Mouse (Mus musculus) frontal cortex, adult (tissue): Measurements from ENCODE around the gene Tjp1.

ENCODE experiments used
- ATAC-seq: cut with Nextera tagmentation; 2 replicates; pipeline ENCODE4 v1.9.2; 2017; ENCODE audit warnings: mild to moderate bottlenecking, moderate library complexity, mixed read lengths; ENCODE audit not compliant: low TSS enrichment

Tjp1 gene

DNA sequence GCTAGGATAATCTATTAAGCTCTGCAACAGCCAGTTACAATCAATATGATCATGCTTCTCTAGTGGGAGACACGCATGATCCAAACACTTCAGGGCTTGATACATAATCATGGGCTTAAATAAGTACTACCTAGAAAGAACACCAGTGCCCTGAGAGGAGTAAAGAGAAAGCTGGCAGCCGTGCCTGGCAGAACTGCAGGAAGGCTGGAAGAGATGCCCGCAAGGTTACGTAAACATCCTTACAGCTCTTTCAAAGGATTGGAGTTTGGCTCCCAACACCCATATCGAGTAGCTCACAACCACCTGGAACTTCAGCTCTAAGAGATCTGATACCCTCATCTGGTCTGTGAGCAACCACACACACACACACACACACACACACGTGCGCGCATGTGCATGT, 167.8 kb downstream of the Tjp1 start:
- ATAC-seq: peak; percentile 69

DNA sequence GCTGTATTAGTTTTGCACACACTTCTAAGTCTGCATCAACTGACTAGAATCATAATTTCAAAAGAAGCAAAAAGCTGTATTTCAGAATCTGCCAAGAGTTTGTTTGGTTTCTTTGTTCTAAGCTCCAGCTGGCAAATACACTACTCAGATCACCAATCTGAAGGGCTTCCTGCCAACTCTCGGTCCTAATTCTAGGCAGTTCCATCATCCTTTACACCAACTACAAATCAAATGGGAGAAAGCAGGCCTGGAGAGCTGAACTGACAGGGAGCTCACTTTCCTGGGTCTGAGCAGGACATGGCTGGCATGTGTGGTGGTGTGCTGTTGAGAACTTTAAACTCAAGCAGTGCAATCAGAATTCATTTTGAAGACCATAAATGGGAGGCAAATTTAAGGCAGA, 170.0 kb downstream of the Tjp1 start:
- ATAC-seq: peak; percentile 49; the same call in 1 of the 2 replicates

DNA sequence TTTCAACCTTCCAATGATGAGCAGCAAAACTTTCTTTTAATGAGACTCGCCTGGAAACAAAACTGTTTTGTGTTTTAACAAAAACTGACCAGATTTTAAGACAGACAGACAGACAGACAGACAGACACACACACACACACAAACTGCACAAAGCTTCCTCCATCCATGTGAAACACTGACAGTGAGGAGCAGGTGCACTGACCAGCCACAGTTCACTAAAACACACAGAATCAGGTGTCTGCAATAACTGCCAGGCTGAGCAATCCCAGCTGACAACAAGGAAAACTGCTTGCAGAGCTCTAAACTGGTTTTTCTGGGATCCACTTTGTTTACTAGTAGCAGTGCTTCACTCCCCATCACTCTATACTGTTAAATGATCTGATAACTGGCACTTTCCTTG, 171.4 kb downstream of the Tjp1 start:
- no peak for ATAC-seq

DNA sequence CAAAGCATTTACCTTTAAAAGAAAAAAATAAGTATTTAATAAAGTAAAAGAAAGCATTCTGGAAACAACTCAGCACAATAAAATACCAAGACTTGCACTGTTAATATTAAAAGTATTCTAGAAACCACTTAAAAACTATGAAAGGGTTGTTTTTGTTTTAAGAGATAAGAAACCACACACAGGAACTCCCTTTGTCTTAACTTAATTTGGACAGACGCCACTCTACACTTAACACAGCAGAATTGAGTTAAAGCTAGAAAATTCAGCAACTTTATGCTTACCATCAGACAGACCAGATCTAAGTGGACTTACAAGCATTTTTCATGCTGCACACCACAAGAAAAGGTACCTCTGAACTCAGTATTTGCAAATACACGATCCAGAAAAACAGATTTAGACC, 172.7 kb downstream of the Tjp1 start:
- no peak for ATAC-seq

DNA sequence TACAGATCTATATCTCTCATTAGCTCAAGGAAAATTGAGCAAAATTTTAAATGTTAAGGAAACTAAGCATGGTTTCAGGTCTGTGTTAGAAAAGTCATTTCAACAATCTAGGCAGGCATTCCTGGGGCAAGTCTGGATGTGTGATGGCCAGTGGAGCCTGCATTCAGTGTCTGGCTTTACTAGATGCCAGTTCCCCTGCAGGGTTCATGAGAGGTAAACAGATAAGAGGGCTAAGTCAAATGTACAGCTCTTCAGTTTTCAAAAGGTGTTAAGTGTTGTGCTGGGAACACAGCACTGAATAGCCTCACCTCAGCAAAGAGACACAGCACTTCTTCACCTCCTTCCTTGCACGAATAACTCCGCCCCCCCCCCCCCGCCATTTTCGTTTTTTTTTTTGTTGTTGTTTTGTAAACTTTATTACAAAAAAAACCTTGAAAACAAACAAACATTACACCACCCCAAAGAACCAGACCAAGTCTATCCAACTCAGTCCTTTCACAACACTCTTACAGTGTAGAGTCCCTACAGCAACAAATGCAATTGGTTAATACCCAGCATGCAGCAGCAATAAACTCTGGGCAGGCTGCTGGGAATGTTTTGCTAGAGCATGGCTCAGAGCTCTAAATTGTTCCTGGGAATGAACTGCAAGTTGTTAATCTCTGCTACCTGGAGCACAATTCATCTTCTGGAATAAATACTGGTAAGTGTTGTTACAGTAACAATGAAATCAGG, 177.1 kb downstream of the Tjp1 start:
- ATAC-seq: no peak

DNA sequence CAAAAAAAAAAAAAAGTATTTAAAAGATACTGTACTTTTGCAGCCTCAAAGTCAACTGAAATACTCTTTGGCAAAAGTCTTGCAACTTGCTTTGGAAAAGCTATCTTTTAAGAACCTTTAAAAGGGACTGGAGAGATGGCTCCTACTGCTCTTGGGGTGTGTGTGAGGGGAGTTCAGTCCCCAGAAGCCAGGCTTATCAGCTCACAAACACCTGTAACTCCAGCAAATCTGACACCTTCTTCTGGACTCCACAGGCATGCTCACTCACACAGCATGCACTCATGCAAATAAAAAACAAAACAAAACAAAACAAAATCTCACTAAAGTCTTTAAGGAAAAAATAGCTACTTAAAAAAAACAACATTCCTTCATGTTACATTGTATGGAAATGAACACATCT, 179.0 kb downstream of the Tjp1 start:
- ATAC-seq: no peak

DNA sequence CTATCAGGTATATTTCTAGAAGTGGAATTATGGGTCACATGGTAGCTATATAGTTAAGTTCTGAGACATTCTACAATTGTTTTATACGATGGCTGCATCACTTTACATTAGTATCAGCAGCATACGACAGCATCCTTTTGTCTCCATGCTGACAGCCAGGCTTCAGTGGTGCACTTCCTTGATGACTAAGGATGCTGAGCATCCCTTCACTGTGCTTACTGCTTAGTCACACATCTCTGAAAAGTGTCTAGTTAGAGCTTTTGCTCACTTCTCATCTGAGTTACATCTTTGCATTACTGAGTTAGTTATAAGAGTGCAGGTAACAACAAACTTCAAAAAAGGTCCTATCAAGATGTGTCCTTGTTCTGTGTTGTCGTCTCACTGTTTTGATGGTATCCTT, 182.3 kb downstream of the Tjp1 start:
- peak; percentile 59; the same call in 1 of the 2 replicates for ATAC-seq

DNA sequence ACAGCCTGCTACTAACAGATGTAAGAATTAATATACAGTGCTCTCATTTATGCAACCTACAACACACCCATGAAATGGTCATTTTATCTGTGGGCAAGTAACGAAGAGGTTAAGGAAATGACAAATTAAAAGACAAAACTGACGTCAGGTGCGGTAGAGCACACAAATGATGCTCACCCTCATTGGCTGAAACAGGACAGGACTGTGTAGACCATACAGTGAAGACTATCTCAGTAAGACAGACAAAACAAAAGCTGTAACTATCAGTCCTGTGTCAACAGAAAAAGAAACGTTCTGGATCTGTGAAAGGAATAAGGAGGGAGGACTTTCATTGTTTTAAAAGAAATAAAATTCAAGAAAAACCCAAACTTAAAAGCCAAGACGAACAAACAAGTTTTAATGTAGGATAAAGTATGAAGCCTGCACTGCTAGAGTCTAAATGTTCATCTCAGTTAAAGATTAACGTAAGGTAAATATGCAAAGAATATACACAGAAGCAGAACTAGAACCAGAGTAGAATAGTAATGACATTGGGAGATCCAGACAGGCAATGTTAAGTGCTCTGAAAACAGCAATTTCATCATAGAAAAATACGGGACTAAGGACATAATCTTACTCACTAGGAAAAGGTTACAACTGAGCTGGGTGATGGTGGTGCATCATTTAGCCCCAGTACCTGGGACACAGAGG, 189.9 kb downstream of the Tjp1 start:
- ATAC-seq: no peak

DNA sequence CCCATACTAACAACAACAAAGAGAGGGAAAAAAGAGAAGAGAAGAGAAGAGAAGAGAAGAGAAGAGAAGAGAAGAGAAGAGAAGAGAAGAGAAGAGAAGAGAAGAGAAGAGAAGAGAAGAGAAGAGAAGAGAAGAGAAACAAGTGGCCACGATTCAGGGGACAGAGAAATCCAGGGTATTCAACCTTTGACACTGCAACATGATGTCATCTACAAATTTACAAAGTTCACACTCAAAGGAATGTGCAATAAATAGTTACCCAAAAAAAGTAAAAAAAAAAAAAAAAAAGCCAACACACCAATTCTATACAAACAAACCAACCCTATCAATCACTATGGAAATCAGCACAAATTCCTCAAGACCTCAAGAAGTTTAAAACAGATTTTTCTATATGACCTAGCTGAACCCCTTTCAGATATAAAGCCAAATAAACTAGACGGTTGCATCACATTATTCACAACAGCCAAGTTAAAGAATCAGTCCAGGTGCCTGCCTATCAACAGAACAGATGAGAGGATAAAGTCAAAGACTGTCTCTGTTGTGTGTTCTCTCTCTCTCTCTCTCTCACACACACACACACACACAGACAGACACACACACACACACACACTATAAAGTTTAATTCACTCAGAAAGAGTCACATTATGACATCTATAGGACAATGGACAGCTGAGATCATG, 194.4 kb downstream of the Tjp1 start:
- no peak for ATAC-seq

DNA sequence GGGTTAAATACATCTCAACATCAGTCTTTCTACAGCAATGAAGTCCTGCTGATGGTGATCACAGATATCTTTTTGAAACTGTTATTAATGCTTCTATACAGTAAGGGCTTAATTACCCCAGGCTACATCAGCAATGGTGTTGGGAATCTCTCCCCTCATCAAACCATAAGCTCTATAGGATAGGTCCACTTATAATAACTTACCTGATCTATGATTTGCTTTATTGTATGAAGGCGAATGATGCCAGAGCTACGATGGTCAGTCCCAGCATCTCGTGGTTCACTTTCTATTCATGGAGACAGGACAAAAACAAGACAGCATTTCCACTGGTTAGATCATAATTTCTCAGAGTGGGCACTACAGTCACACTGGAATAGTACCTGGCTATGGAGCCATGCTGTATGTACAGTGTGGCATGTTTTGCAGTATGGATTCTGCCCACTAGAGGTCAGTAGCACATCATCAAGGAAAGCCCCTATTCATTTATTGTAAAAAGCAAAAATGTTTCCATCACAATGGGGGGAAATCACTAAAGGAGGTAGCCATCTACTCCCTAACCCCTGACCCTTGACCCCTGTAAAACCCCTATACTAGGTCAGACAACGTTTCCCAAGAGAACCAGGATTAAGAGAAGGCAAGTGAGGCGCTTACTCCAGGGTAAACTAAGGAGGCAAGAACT, 208.4 kb downstream of the Tjp1 start:
- ATAC-seq: peak; percentile 72; the same call in 1 of the 2 replicates

DNA sequence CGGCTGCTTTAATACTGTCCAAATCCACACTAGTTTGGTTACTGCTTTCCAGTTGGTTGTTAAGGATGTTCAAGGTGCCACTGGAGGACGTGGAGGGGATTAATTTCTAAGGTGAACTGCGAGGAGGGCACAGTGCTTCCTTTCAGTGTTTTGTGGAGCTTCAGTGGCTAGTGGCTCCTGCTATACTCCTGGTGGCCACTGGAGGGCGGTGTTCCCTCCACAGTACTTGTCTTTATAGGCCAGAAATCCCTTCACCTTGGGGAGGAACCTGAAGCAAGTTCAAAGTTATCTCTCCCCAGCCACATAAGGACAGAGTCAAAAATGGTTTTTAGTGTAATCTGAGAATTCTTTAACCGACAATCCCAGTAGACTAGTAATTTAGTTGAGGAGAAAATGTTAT, 210.2 kb downstream of the Tjp1 start:
- peak; percentile 43; the same call in 1 of the 2 replicates for ATAC-seq

DNA sequence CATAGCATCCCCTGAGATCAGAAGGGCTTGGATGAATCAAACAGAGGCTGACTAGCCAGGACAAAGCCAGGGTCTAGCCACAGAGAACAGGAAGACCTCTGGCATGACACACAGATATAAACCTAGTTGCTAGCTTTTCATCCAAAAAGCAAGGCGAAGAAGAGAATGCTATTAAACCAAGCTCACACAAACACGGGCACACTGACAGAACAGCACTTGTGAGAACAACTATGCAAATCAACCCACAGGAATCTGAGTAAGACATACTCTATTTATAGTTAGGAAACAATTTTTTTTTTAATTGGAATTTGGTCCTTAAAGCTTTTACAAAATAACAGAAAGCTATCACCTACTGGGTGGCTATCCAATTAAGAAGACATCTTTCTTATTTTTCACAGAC, 212.4 kb downstream of the Tjp1 start:
- peak; percentile 63 for ATAC-seq

DNA sequence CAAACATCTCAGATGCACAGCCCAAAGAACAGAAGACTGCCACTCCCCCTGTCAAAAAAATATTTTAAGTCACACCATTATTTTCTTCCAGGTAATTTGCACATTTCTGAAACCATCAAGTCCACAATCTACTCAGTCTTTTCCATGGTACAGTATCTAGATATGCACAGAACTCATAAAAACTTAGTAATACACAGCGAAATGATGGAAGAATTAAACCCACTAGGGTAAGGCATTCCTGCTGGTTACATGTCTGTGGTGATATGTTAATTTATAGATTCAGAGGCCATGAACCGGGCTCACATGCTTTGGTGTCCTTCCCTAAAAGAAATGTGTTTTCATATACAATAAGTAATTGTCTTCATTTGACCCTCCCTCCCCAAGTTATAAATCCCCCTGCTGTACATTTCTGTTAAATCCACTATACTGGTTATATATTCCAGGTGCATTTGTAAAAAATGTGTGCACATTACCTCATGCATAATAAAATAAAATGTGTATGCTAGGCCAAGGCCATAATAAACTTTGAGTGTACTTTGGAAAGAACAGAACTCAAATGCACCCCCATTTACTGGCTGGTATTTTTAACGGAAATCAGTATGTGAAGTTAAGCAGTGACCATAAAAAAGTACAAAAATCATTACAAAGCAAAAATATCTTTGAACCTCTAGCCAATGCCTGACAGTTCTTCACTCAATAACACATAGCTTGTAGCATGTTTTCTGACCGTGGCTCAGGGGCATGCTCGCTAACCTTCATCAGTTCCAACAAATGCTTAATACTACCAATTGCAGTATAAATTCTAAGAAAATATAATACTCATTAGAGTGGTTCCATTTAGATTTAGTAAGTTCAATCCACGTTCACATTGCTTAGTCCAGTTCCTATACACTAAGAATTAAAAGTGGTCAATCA, 230.6 kb downstream of the Tjp1 start:
- no peak for ATAC-seq

DNA sequence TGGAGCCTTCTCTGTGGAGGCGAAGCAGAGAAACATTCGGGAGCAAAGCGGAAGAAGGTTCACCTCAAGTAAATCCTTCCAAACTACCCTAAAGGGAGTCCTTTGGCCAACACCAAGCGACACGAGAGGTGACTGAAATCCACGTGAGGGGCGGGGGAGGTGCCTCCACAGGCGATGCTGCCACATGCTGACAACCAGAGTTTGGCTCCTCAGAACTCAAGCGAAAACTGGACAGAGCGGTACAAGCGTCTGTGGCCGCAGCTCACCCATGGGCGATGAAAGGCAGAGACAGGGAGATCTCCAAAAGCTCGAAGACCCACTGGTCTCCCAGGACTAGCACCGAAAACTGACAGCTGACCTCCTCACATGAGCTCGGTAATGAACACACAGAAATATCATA, 244.7 kb downstream of the Tjp1 start:
- ATAC-seq: no peak

DNA sequence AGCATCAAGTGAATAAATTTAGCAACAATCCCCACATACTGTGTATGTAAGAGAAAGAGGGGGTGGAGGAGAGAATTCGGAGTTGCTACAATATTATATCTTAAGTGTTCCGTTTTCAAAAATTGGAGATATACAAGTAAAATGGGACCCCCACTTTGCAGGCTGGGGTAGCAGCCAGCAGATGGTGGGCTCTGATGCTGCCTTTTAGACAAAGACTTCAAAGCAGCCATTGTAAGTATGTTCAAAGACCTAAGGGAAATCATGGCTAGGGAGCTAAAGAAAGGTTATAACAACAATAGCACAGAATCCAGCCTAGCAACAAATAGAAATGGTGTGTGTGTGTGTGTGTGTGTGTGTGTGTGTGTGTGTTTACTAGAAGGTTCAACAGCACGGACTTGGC, 245.6 kb downstream of the Tjp1 start:
- 0 out of 2 replicates have a peak, but pooled peaks have one; percentile 39 for ATAC-seq

DNA sequence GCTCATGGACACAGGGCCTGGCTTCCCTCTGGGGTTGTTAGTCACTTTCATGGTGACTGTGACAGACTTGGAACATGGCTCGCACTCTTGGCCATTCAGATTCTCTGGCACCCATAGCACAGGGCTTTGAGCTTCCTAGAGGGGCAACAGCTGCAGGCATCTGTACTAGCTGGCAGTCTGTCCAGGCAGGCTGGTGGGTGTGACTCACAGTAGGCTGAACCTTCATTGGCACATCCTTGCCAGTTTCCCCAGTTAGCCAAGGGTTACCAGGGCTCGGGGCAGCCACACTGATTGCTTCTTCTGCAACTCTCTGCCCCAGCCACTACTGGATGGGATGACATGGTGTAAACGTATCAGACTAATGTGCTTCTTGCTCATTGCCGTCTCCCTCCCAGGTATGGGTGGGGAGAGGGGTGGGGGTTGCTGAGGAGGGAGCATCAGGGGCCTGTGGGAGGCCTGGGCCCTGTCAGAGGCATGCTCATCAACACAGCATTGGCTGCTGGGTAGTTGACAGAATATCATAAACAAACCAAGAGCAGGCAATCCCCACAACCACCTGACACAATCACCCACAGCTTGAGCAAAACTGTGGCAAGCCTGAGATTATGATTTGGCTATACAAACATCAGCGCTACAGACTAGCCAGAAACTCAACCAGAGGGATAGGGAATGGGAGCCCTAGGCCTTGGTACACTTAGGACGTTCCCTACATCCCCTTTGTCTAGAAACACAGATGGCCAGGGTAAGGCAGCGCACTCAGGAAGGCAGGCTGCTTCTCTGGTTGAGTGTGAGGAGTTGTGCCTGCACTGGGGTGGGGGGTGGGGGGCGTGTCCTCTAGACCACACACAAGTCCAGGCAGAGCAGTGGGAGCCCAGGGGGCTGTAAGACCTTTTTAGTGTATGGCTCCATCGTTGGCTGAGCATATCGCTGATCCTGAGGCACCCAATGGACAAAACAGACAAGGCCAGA, 246.4 kb downstream of the Tjp1 start:
- no peak for ATAC-seq

DNA sequence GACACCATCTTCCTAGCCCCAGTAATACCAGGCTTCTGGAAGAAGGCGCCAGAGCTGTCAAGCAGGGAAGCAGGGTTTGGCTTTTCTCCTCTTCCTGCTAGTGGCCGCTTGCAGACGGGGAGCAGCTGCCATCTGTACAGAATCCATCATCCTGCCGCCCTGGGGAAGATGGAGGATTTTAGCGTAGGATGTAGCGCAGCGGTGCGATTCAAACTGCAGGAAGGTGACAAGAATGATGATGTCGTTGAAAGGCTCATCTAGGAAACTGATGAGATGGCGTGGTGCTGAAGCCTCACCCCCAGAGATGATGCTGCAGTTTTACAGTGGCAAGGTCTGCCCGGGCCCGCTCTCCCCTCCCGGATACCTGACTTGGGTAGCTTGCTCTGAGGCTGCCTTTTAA, 248.3 kb downstream of the Tjp1 start:
- peak; percentile 80 for ATAC-seq

DNA sequence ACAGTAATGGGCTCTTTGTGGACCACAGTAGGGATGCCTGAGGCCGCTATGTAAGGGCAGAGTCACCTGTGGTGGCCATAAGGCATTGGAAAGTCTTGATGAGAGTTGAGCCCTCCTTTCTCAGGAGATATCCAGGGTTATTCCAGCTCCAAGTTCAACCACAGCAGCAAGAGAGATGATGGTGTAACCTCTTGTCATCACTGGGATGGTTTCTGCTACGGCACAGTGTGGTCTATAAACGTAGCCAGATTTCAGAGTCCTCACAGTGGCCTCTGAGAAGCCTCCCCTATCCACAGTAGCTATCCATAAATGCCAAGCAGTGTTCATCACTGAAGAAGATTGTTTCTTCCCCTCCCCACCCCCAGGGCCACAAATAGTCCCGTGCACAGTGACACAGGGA, 251.8 kb downstream of the Tjp1 start:
- ATAC-seq: no peak

DNA sequence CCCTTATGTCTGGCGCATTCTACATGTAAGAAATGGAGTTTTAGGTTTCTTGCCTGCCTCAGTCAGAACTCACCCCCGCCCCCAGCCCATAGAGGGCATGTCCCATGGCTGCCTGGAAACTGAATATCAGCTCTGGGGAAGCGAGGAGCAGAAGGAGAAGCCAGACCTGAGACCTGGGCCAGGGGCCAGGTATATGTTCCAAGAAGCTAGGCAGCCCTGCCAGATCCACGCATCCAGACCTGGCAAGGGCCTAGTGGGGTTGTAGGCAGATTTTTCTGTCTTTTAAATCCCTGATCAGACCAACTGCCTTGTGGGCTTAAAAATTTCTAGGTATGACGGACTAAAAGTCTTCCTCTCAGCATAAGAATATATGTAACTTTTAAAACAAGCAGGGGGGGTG, 253.4 kb downstream of the Tjp1 start:
- no peak for ATAC-seq

DNA sequence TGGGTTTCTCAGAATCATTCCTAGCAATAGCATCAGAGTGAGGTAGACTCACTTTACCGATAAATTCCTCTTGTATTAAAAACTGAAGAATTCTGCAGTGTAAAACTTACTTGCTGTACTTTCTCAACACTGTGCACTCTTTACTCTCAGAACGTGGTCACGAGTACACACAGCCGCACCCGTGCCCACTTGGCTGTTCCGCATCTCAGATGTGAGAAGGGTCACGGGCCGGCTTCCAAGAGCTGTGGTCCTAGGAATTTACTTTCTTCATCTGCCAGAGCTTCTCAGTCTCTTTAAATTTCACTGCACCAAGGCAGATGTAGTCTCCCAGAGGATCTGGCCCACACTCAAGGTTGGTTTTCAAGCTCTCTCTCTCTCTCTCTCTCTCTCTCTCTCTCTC, 277.9 kb downstream of the Tjp1 start:
- ATAC-seq: no peak
